Mouse (Mus musculus): ENCODE measurements around the gene Sorbs1. TPM values are rescaled to one million over a fixed set of nuclear protein-coding genes. Genes with fewer than 3 reads are reported as not detected.

Sorbs1 gene
- polyA plus RNA-seq, 1 experiment from 2014 or later: 47.9 TPM

DNA sequence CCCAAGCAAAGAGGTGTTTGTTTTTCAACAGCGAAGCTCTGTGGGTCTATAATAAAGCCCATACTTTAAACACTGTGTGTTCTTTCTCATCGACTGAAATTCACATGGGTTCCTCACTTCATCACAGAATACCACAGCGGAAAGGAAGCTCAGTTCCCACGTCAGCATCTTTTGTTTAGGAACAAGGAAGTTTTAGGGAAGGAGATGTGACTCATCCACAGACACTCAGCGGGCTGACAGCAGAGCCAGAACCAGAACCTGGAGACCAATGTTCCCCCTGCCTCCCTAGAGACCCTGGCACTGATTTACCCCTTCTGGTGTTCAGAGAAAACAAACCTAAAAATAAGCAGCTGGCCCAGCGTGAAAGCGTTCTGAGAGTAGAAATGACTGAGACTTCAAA is 208.1 kb downstream of the Sorbs1 start:
- Histone ChIP-seq H3K36me3 (peaks cover 8% of the 10 kb centered on the region; the same call in 1 of the 2 replicates), H3K27me3 (ENCODE audit: low read depth, poor library complexity, severe bottlenecking) (no peaks in the 10 kb centered on the region), H3K27ac (replicated peaks) (no peak overlapping the region), H3K4me3 (no peak overlapping the region), H3K9me3 (replicated peaks) (no peaks in the 10 kb centered on the region), H3K4me1 (peaks cover 12% of the 10 kb centered on the region)
- no peak for DNase-seq (ENCODE audit: low spot score)
- 79% methylated on average over 7 of the region's 7 CpGs for WGBS

DNA sequence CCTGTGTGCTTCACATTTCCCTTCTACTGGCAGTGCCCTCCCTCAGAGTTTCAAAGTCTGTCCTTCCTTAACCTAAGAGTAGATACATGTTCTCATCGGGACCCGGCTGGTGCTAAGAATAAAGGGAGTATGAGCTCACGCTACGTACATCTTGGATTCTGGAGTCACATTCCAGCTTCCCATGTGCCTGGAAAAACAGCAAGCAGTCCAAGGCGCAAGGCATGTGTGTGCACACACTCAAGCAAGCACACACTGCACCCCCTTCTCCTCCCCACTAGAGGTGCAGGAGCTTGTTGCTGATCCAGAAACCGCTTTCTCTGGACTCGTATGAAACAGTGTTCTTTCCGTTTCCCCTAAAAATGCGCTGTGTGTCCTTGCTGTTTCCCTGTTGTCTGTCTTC is 210.7 kb downstream of the Sorbs1 start:
- H3K9me3 ChIP-seq (replicated peaks): no peaks in the 10 kb centered on the region
- peaks cover 12% of the 10 kb centered on the region for H3K4me1 ChIP-seq
- H3K4me3 ChIP-seq: no peak overlapping the region
- H3K27me3 ChIP-seq (ENCODE audit: low read depth, poor library complexity, severe bottlenecking): no peaks in the 10 kb centered on the region
- WGBS: 88% methylated on average over 9 of the region's 9 CpGs
- H3K36me3 ChIP-seq: no peaks in the 10 kb centered on the region
- DNase-seq (ENCODE audit: low spot score): no peak
- H3K27ac ChIP-seq (replicated peaks): no peak overlapping the region; the same call in 1 of the 2 replicates

DNA sequence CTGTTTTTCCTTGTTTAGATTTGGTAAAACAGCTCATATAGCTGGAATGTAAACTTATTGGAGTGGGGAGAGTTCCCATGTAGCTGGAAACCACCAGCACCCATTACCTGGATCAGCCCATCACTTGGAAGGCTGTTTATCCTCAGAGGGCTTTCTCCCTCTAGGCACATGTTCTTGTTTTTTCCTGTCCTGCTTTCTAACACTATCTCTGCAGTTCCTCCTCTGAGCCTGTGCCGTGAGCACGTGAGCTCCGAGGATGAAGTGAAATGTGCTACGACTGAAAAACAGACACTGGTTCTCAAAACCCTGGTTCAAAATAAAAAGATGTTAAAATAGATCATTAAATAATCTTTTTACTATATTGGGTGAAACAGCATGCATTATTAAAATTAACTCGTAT is 211.1 kb downstream of the Sorbs1 start:
- H3K9me3 ChIP-seq (replicated peaks): no peaks in the 10 kb centered on the region
- H3K27ac ChIP-seq (replicated peaks): no peak overlapping the region
- no peaks in the 10 kb centered on the region for H3K36me3 ChIP-seq
- no peak overlapping the region for H3K4me3 ChIP-seq
- no peak for DNase-seq (ENCODE audit: low spot score)
- H3K4me1 ChIP-seq: peaks cover 16% of the 10 kb centered on the region
- 95% methylated on average over 5 of the region's 5 CpGs for WGBS
- no peaks in the 10 kb centered on the region for H3K27me3 ChIP-seq (ENCODE audit: low read depth, poor library complexity, severe bottlenecking)

DNA sequence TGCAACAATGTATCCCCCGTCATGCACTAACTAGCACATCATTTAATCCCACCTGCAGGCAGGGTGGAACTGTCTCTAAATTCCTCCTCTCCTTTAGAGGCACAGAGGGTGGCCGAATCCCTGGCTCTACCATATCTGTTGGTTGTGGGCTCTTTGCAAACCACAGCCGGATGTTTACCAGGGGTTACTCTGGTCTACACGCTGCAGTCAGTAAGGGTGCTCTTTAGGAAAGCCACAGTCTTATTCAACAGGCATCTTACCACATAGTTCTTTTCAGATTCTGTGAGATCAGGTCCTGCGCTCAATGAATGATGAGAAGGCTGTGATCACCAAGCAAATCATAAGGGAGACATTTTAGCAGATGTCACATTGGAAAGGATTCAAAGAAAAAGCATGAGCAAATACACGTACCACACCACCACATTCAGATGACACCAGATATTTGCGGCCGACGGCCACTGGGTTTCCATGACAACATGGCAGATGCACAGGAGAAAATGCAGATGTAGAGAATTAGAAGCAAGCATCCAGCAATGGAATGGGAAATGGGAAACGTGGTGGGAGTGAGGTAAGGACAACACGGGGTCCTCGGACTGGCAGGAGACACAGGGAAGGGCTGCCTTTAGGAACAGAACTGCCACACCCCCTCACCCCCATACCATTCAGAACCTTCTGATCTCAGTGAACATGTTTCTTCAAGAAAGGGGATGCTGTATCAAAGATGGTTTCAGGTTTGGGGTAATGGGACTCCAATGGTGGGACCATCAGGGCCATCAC is 213.4 kb downstream of the Sorbs1 start:
- 82% methylated on average over 12 of the region's 12 CpGs for WGBS
- DNase-seq (ENCODE audit: low spot score): no peak

DNA sequence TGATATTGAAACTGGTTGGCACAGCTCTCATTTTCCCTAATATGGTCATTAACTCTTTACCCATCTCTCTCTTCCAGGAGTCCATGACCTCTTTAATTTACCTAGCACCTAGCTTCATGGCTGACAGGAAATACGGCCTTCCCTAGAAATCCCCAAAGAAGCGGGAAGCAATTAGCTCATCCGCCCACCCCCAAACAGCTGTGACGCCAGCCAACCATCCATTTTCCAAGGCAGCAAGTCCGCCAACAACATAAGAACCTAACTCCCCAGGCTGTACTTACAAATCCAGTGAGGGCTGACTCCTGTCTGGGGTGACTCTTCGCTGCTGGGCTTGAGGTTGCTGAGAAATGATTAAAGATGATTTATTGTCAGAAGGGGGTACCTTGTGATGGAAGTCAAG is 214.4 kb downstream of the Sorbs1 start:
- Histone ChIP-seq H3K27me3 (ENCODE audit: low read depth, poor library complexity, severe bottlenecking) (no peaks in the 10 kb centered on the region), H3K36me3 (no peaks in the 10 kb centered on the region), H3K27ac (replicated peaks) (no peak overlapping the region), H3K4me1 (peaks cover 8% of the 10 kb centered on the region), H3K4me3 (no peak overlapping the region), H3K9me3 (replicated peaks) (no peaks in the 10 kb centered on the region)
- 94% methylated on average over 6 of the region's 6 CpGs for WGBS
- DNase-seq (ENCODE audit: low spot score): no peak

More for the DNA sequence above, 213.4 kb downstream of the Sorbs1 start:
- H3K36me3 ChIP-seq: no peaks in the 10 kb centered on the region
- no peak overlapping the region for H3K27ac ChIP-seq (replicated peaks)
- no peaks in the 10 kb centered on the region for H3K9me3 ChIP-seq (replicated peaks)
- H3K4me1 ChIP-seq: peaks cover 8% of the 10 kb centered on the region
- no peak overlapping the region for H3K4me3 ChIP-seq
- H3K27me3 ChIP-seq (ENCODE audit: low read depth, poor library complexity, severe bottlenecking): no peaks in the 10 kb centered on the region

DNA sequence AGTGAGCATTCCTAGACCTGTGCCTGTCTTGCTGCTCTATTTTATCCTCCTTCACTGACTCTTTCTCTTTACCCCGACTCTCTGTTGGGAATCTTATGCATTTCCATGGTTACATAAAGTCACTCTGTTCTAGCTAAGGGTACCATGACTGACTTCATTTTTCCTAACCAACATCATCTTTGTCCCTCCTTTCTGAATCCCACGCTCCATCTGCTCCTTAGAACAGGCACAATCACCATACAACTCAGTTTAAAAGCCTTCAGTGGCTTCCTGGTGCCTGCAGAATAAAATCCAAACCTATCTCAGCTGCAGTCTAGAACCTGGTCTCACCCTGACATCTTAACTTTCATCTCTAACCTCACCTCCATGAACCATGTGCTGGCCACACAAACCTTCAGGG is 215.0 kb downstream of the Sorbs1 start:
- whole genome bisulfite sequencing: 84% methylated on average over 2 of the region's 2 CpGs
- H3K27ac ChIP-seq (replicated peaks): 0 out of 2 replicates have a peak overlapping the region, but pooled peaks have one; percentile 14

DNA sequence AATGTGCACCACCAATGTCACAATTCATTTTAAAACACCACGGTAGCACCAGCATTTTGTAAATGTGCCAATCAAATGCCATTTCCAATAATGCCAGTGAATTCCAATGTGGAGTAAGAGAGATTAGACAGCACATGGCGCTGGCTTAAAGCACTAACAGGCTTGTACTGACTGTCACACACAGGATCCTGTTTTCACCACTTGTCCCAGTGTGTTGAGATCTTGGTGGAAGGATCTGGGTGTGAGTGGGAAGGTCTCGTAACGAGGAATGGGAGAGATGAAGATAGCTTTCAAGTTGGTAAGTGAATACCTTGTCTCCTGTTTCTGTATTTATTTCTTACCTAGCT is 215.8 kb downstream of the Sorbs1 start:
- H3K36me3 ChIP-seq: 0 out of 2 replicates have a peak, but pooled peaks cover 2% of the 10 kb centered on the region
- 73% methylated on average over 4 of the region's 4 CpGs for WGBS
- no peaks in the 10 kb centered on the region for H3K9me3 ChIP-seq (replicated peaks)
- H3K27ac ChIP-seq (replicated peaks): peak overlapping the region; percentile 24; the same call in 1 of the 2 replicates
- H3K4me3 ChIP-seq: no peak overlapping the region
- peaks cover 10% of the 10 kb centered on the region for H3K4me1 ChIP-seq
- no peaks in the 10 kb centered on the region for H3K27me3 ChIP-seq (ENCODE audit: low read depth, poor library complexity, severe bottlenecking)
- DNase-seq (ENCODE audit: low spot score): no peak

More for the DNA sequence above, 215.0 kb downstream of the Sorbs1 start:
- Histone ChIP-seq H3K9me3 (replicated peaks) (no peaks in the 10 kb centered on the region), H3K36me3 (0 out of 2 replicates have a peak, but pooled peaks cover 2% of the 10 kb centered on the region), H3K27me3 (ENCODE audit: low read depth, poor library complexity, severe bottlenecking) (no peaks in the 10 kb centered on the region), H3K4me1 (peaks cover 10% of the 10 kb centered on the region), H3K4me3 (no peak overlapping the region)
- DNase-seq (ENCODE audit: low spot score): no peak

DNA sequence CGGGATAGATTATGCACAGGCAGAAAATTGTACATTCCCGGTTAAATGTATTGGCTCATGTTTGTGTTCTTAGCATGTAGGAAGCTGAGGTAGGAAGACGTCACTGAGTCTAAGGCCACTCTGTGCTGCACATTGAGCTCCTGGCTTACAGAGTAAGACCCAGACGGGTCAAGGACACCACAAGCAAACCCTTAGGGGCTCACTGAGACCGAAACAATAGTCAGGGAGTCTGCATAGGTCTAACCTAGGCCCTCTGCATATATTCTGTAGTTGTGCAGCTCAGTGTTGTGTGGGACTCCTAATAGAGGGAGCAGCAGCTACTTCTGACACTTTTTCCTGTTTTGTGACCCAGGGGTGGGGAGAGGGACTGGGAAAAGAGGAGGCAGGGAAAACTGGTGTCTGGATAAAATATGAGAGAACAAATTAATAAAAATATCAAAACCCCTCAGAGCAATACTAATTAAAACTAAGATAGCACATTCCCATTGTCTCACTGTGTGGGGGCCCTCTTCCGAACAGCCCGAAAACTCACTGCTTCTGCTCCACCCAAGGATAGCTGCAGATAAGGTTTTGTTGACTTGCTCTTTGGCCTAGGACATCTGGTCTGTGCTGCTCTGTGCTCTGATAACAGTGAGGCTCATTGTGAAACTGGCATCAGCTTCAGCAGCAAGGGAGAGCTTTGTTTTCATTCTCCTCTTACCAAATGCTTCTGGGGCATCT is 216.3 kb downstream of the Sorbs1 start:
- WGBS: 82% methylated on average over 7 of the region's 7 CpGs
- Histone ChIP-seq H3K4me3 (no peak overlapping the region), H3K9me3 (replicated peaks) (no peaks in the 10 kb centered on the region), H3K36me3 (0 out of 2 replicates have a peak, but pooled peaks cover 2% of the 10 kb centered on the region), H3K4me1 (peaks cover 10% of the 10 kb centered on the region), H3K27ac (replicated peaks) (peak overlapping the region; percentile 46; the same call in 1 of the 2 replicates), H3K27me3 (ENCODE audit: low read depth, poor library complexity, severe bottlenecking) (no peaks in the 10 kb centered on the region)
- no peak for DNase-seq (ENCODE audit: low spot score)

DNA sequence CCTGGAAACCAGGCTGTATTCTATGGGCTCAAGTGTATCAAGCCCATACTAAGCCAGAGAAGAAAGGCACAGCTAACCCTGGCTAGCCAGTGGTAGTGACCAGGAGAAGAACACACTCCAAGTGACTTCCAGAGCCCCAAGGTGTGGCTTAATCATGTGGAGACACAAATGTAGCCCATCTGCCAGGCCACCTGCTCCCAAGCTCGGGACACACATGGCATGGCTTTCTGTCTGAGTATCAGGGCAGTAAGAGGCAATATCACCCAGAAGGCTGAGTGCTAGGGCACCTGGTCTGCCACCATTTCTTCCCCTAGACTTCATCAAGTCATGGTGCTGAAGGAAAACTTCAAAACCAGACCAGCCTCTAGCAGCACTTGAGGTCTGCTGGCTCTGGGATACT is 219.3 kb downstream of the Sorbs1 start:
- WGBS: 75% methylated on average over 1 of the region's 1 CpGs
- Histone ChIP-seq H3K36me3 (0 out of 2 replicates have a peak, but pooled peaks cover 2% of the 10 kb centered on the region), H3K4me3 (no peak overlapping the region), H3K9me3 (replicated peaks) (no peaks in the 10 kb centered on the region), H3K4me1 (peaks cover 10% of the 10 kb centered on the region), H3K27me3 (ENCODE audit: low read depth, poor library complexity, severe bottlenecking) (no peaks in the 10 kb centered on the region), H3K27ac (replicated peaks) (no peak overlapping the region)
- no peak for DNase-seq (ENCODE audit: low spot score)

DNA sequence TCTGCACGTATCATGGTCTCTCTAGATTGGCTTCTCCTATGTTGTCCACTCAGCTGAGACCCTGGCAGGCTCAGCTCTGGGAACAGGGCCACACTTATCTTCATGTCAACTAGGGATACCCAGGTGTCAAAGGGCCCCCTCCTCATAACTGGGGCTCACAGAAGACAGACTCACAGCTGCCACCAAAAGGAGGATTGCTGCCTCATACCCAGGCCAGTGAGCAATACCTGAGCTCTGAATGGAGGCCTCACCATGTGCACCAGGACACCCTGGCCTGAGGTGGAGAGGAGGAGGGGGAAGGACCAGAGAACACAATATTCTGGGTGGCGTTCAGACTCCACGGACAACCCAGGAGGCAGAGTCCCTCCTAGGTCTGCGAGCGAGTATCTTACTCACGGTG is 219.8 kb downstream of the Sorbs1 start:
- no peaks in the 10 kb centered on the region for H3K27me3 ChIP-seq (ENCODE audit: low read depth, poor library complexity, severe bottlenecking)
- H3K9me3 ChIP-seq (replicated peaks): no peaks in the 10 kb centered on the region
- H3K4me1 ChIP-seq: peaks cover 10% of the 10 kb centered on the region
- no peak for DNase-seq (ENCODE audit: low spot score)
- H3K4me3 ChIP-seq: no peak overlapping the region
- H3K36me3 ChIP-seq: 0 out of 2 replicates have a peak, but pooled peaks cover 2% of the 10 kb centered on the region
- H3K27ac ChIP-seq (replicated peaks): 0 out of 2 replicates have a peak overlapping the region, but pooled peaks have one; percentile 9
- 94% methylated on average over 6 of the region's 6 CpGs for WGBS

DNA sequence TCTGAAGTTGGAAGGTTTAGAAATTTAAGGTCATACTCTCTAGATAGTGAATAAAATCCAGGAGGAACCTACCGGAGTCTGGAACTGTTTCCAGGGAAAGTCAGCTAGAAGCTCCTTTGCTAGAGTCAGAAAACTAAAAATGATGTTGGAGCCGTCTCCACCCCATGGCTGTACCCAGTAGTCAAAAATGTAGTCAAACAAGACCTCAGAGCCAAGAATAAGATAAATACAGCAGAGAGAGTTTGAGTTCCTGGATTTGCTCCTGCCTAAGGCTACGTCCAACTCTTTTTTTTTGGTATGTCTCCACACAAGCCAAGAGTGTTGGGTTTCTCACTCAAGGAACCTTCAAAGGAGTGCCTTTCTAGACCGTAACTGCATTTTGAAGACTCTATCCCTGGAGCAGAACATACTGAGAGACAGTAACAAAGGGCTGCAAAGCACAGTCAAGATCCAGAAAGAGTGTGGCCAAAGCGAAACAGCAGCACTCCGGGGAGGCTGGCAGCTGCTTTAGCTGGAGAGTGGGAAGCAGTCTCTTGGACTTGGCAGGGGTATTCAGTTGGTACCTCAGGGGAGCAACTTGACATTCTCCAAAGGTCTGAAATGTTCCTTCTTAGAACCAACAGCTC is 223.4 kb downstream of the Sorbs1 start:
- DNase-seq (ENCODE audit: low spot score): no peak
- no peaks in the 10 kb centered on the region for H3K9me3 ChIP-seq (replicated peaks)
- 0 out of 2 replicates have a peak, but pooled peaks cover 2% of the 10 kb centered on the region for H3K36me3 ChIP-seq
- H3K4me1 ChIP-seq: 0 out of 2 replicates have a peak, but pooled peaks cover 3% of the 10 kb centered on the region
- no peaks in the 10 kb centered on the region for H3K27me3 ChIP-seq (ENCODE audit: low read depth, poor library complexity, severe bottlenecking)
- 89% methylated on average over 6 of the region's 6 CpGs for WGBS
- no peak overlapping the region for H3K27ac ChIP-seq (replicated peaks)
- no peak overlapping the region for H3K4me3 ChIP-seq

DNA sequence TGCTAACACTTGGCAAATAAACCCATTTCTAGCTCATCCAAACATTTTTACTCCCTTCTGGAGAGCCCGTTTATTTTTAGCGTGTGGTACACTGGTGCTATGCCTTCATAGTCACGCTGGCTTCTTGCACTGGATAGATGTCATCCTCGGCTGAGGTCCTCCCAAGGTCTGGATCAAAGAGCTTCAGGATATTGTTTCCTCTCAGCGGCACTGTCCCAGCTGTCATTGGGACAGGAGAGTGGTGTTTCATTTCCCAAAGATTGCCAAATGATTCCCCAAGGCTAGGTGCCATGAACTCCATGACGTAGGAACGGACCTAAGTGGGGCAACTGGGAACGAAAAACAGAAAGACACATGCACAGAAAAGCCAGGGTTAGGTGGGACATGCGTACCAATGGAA is 225.2 kb downstream of the Sorbs1 start:
- H3K4me1 ChIP-seq: 0 out of 2 replicates have a peak, but pooled peaks cover 4% of the 10 kb centered on the region
- no peaks in the 10 kb centered on the region for H3K9me3 ChIP-seq (replicated peaks)
- H3K36me3 ChIP-seq: no peaks in the 10 kb centered on the region
- WGBS: 93% methylated on average over 9 of the region's 9 CpGs
- DNase-seq (ENCODE audit: low spot score): no peak
- H3K27me3 ChIP-seq (ENCODE audit: low read depth, poor library complexity, severe bottlenecking): no peaks in the 10 kb centered on the region
- H3K4me3 ChIP-seq: no peak overlapping the region
- no peak overlapping the region for H3K27ac ChIP-seq (replicated peaks)
